ENCODE assay signal across 8 mouse cellular contexts in genomic region chr13:91039201-91039807, GRCm38 (mm10).
A peak's percentile ranks its signal among the peaks of the same experiment; 100 is the strongest.
DNase-seq lines count a peak whose midpoint lies in the region; ATAC-seq and TF ChIP-seq lines count a peak whose summit lies in the region.

No protein-coding gene starts in this region.

- peak overlapping the region; percentile 27; the same call in 1 of the 2 replicates for H3K4me2 ChIP-seq in lung, embryonic 16.5 days (ENCODE audit: low read depth, low read length)

- ATAC-seq in lung, embryonic 16.5 days (ENCODE audit: low read depth) = peak; percentile 96

- H3K9ac ChIP-seq in lung, embryonic 16.5 days (ENCODE audit: low read length) = no peak overlapping the region

- H3K36me3 ChIP-seq in hindbrain, embryonic 10.5 days = no peaks in the 10 kb centered on the region
- H3K36me3 ChIP-seq in lung, embryonic 16.5 days (ENCODE audit: control insufficient read depth, insufficient read depth, low read length) = no peaks in the 10 kb centered on the region

- H3K4me3 ChIP-seq in embryonic fibroblast, embryonic 13.5 days (ENCODE audit: insufficient read depth, low read length) = no peak overlapping the region
- no peak overlapping the region for H3K4me3 ChIP-seq in hindbrain, embryonic 10.5 days
- H3K4me3 ChIP-seq in layer of hippocampus, adult 2 months = peak overlapping the region; percentile 48
- H3K4me3 ChIP-seq in lung, embryonic 16.5 days (ENCODE audit: low read length) = no peak overlapping the region

- 67% methylated on average over 11 of the region's 11 CpGs for WGBS in hindbrain, embryonic 10.5 days
- 33% methylated on average over 11 of the region's 11 CpGs for WGBS in lung, embryonic 16.5 days

- no peak for TF ChIP-seq POLR2A in embryonic fibroblast, embryonic 13.5 days (IDR thresholded peaks at IDR 0.05; ENCODE audit: low read depth, low read length)

- H3K9me3 ChIP-seq in hindbrain, embryonic 10.5 days = no peaks in the 10 kb centered on the region
- no peaks in the 10 kb centered on the region for H3K9me3 ChIP-seq in lung, embryonic 16.5 days (ENCODE audit: control insufficient read depth, low read length)

- H3K27ac ChIP-seq in embryonic fibroblast, embryonic 13.5 days (ENCODE audit: insufficient read depth, low read length) = no peak overlapping the region
- H3K27ac ChIP-seq in hindbrain, embryonic 10.5 days = no peak overlapping the region
- H3K27ac ChIP-seq in layer of hippocampus, adult 2 months = peak overlapping the region; percentile 84
- H3K27ac ChIP-seq in lung, embryonic 16.5 days (ENCODE audit: low read length) = no peak overlapping the region

- TF ChIP-seq CTCF in embryonic fibroblast, embryonic 13.5 days (IDR thresholded peaks at IDR 0.05; ENCODE audit: borderline replicate concordance, insufficient read depth, low read length) = peak; percentile 63; the same call in 1 of the 2 replicates
- peak; percentile 77 for TF ChIP-seq CTCF in layer of hippocampus, adult 2 months (conservative IDR thresholded peaks at IDR 0.05)

- H3K27me3 ChIP-seq in hindbrain, embryonic 10.5 days (ENCODE audit: insufficient read depth, poor library complexity, severe bottlenecking) = no peaks in the 10 kb centered on the region
- no peaks in the 10 kb centered on the region for H3K27me3 ChIP-seq in lung, embryonic 16.5 days (ENCODE audit: control insufficient read depth, insufficient read depth, low read depth, low read length)

- peak; percentile 16 to 25 for DNase-seq in urinary bladder, adult 18-20 months (ENCODE audit: low spot score in 2 of 2)
- DNase-seq in urinary bladder, postnatal 10 days (ENCODE audit: low spot score) = no peak
- DNase-seq in hindbrain, embryonic 10.5 days (ENCODE audit: low spot score) = peak; percentile 9
- peak; percentile 56 to 73 for DNase-seq in layer of hippocampus, adult 2 months (ENCODE audit: low spot score in 2 of 2)
- peak; percentile 46 for DNase-seq in right cerebral cortex, postnatal 25 days
- no peak for DNase-seq in T-cell, adult 2 months (ENCODE audit: low spot score)

- H3K4me1 ChIP-seq in embryonic fibroblast, embryonic 13.5 days (ENCODE audit: control insufficient read depth, insufficient read depth, low read length) = peaks cover 9% of the 10 kb centered on the region
- no peaks in the 10 kb centered on the region for H3K4me1 ChIP-seq in hindbrain, embryonic 10.5 days (replicated peaks)
- peaks cover 3% of the 10 kb centered on the region; the same call in 1 of the 2 replicates for H3K4me1 ChIP-seq in lung, embryonic 16.5 days (replicated peaks; ENCODE audit: control insufficient read depth, insufficient read depth, low read length)

Comparison
In these comparisons a context has a peak if more than half of its experiments do, and no peak if none do; other contexts are left out.
1. DNase-seq: peak in urinary bladder, adult 18-20 months (2 of 2), hindbrain, embryonic 10.5 days (single experiment), layer of hippocampus, adult 2 months (2 of 2) and right cerebral cortex, postnatal 25 days (single experiment); none in urinary bladder, postnatal 10 days (single experiment) and T-cell, adult 2 months (single experiment).